ENCODE assay signal across 1 mouse cellular context in genomic region chr15:97784092-97784559, GRCm38 (mm10).
A peak's percentile ranks its signal among the peaks of the same experiment; 100 is the strongest.
TF ChIP-seq lines count a peak whose summit lies in the region.

No protein-coding gene starts in this region.

TF ChIP-seq in CH12.LX, 34 proteins besides CTCF, POLR2A, EP300 and RAD21 (continued from another document):
- TF ChIP-seq NELFE (IDR thresholded peaks at IDR 0.05; ENCODE audit: low read depth, low read length) (peak; percentile 89), UBTF (IDR thresholded peaks at IDR 0.05; ENCODE audit: low read depth, low read length) (peak; percentile 96), SIN3A (IDR thresholded peaks at IDR 0.05; ENCODE audit: low read length) (peak; percentile 90; the same call in 1 of the 2 replicates), HCFC1 (IDR thresholded peaks at IDR 0.05; ENCODE audit: low read depth, low read length) (peak; percentile 11), USF1 (IDR thresholded peaks at IDR 0.05; ENCODE audit: low read depth, low read length) (no peak), PAX5 (IDR thresholded peaks at IDR 0.05; ENCODE audit: low read length) (no peak), NRF1 (IDR thresholded peaks at IDR 0.05; ENCODE audit: low read depth, low read length) (0 out of 2 replicates have a peak, but pooled peaks have one; percentile 46), MAZ (IDR thresholded peaks at IDR 0.05; ENCODE audit: low read depth, low read length) (peak; percentile 81; the same call in 1 of the 2 replicates), MEF2A (IDR thresholded peaks at IDR 0.05; ENCODE audit: borderline replicate concordance, low read depth, low read length) (peak; percentile 77; the same call in 1 of the 2 replicates), ZC3H11A (IDR thresholded peaks at IDR 0.05; ENCODE audit: low read depth, low read length) (no peak), SMC3 (IDR thresholded peaks at IDR 0.05; ENCODE audit: low read depth, low read length) (peak; percentile 96)
